Mouse (Mus musculus) thymus, adult 2 months (tissue): ENCODE measurements around the gene Chd3. TPM values are rescaled to one million over a fixed set of nuclear protein-coding genes. Genes with fewer than 3 reads are reported as not detected.
A peak's percentile ranks its signal among the peaks of the same experiment; 100 is the strongest.

Source experiments
- DNase-seq: peaks from one replicate; pipeline ENCODE4 v3.0.0; 2021
- H3K27ac ChIP-seq: fragments of 200-500 bp; 2 replicates; pipeline ENCODE4 v1.5.1; 2012; ENCODE audit warnings: low read length, control low read depth; ENCODE audit not compliant: control insufficient read depth, insufficient read depth
- H3K27me3 ChIP-seq: fragments of 200-500 bp; 2 replicates; pipeline ENCODE4 v1.6.1; 2012; ENCODE audit warnings: mild to moderate bottlenecking, low read length, moderate library complexity, mixed read lengths; ENCODE audit not compliant: control insufficient read depth, insufficient read depth
- H3K36me3 ChIP-seq: fragments of 200-500 bp; 2 replicates; pipeline ENCODE4 v1.6.1; 2012; ENCODE audit warnings: mild to moderate bottlenecking, low read length, moderate library complexity; ENCODE audit not compliant: control insufficient read depth, insufficient read depth
- H3K4me1 ChIP-seq: fragments of 200-500 bp; replicated peaks from 2 replicates; pipeline ENCODE4 v1.6.1; 2012; ENCODE audit warnings: low read length; ENCODE audit not compliant: control insufficient read depth, insufficient read depth
- H3K4me3 ChIP-seq: fragments of 200-500 bp; 2 replicates; pipeline ENCODE4 v1.5.1; 2012; ENCODE audit warnings: mild to moderate bottlenecking, low read length, control low read depth, moderate library complexity; ENCODE audit not compliant: control insufficient read depth, insufficient read depth
- CTCF ChIP-seq: fragments of 200-500 bp; IDR thresholded peaks from 2 replicates; pipeline ENCODE4 v1.5.1; 2012; ENCODE audit warnings: mild to moderate bottlenecking, control low read depth, low read length, moderate library complexity, borderline replicate concordance; ENCODE audit not compliant: control insufficient read depth, poor library complexity, insufficient read depth; ENCODE audit errors: extremely low read depth
- POLR2A ChIP-seq: fragments of 200-500 bp; IDR thresholded peaks from 2 replicates; pipeline ENCODE4 v1.6.1; 2012; ENCODE audit warnings: mild to moderate bottlenecking, low read length, control low read depth, moderate library complexity; ENCODE audit not compliant: control insufficient read depth, poor library complexity, insufficient read depth; ENCODE audit errors: extremely low read depth
- WGBS: fragments of 180-500 bp; shearing (Covaris S2); methylation state at CpG from one replicate; pipeline ENCODE4 v1.1.7; 2018; 5-methylcytosine and 5-hydroxymethylcytosine counted together
- polyA plus RNA-seq: library from polyadenylated mRNA; depleted of rRNA; stranded (reverse); fragments of >200 nt; gene quantifications from 2 replicates; pipeline ENCODE4 v1.2.3, GENCODE M21; 2012

Gene Chd3
- polyA plus RNA-seq, 1 experiment = 280 TPM

GRCm38 (mm10) chr11:69406282-69406681, 37.1 kb upstream of the Chd3 start:
- TF ChIP-seq POLR2A (no peak), CTCF (no peak)
- Histone ChIP-seq H3K27ac (no peak overlapping the region), H3K4me3 (no peak overlapping the region), H3K27me3 (no peaks in the 10 kb centered on the region), H3K4me1 (peaks cover 16% of the 10 kb centered on the region), H3K36me3 (peaks cover 55% of the 10 kb centered on the region)
- 98% methylated on average over 19 of the region's 19 CpGs for WGBS
- no peak for DNase-seq

DNA sequence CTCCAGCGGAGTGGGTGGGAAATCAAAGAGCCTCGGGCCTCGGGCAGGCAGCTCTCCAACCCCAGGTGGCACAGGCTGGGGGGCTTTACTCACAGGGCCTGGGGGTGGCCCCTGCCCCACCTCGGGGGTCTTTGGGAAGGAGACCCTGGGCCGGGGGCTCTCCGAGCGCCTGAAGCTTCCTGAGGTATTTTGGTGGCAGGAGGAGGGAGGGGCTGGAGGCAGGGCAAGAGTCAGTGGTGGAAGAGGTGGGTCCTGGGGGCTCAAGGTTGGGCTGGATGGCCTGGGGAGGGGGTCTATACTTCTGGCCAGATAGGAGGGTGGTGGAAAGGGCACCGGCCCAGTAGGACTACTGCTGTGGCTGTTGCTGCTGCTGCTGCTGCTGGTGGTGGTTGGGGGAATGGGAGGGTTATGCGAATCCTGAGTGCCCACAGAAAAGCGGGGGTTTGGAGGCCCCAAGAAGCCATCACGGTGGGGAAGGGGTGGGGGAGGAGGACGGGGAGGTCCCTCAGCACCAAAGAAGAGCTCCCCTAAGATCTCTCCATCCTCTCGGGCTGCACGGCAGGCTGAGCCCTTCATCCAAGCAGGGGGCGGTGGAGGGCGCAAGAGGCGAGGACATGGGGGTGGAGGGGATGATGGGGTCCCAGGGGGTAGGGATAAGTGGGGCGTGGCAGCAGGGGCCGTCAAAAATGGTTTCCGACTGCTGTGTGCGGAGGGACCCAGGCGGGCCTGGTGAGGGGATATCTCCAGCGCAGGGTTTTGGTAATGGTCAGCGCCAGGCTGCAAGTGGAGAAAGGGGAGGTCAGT, 36.4 kb upstream of the Chd3 start:
- peaks cover 59% of the 10 kb centered on the region for H3K36me3 ChIP-seq
- no peaks in the 10 kb centered on the region for H3K27me3 ChIP-seq
- WGBS = 95% methylated on average over 24 of the region's 24 CpGs
- H3K4me3 ChIP-seq = no peak overlapping the region
- no peak overlapping the region for H3K27ac ChIP-seq
- no peak for DNase-seq
- no peak for TF ChIP-seq POLR2A
- no peak for TF ChIP-seq CTCF
- peaks cover 16% of the 10 kb centered on the region for H3K4me1 ChIP-seq

DNA sequence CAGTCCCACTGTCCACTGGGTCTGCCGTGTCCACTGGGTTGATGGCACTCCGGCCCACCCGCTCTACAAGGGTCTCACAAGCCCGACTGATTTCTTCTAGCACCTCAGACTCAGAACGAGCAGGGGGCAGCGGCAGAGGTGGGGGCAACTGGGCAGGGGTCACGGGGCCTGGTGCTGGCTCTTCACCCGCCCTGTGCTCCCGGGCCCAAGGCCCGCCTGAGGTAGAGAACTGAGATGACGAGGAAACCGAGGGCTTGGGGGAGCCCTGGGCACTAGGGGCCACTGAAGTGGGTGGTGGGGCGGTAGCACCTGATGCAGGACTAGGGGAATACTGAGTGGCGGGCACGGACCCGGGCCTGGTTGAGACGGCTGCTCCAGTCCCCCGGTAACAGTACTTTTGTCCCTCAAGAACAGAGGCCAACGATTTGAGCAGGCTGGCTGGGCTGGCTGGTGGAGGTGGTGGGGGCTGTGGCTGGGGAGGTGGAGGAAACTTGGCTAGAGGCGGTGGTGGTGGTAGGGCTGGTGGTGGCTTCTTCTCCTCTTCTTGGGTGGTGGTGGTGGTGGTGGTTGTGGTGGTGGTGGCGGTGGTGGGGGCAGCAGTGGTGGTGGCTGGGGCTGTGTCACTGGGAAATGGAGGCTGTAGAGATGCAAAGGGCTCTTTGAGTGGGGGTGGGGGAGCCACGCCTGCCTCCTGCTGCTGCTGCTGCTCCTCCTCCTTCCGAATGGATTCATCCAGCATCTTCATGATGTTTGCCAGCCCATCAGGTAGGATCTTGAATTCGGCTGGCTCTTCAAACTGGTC, 35.6 kb upstream of the Chd3 start:
- no peak for TF ChIP-seq CTCF
- TF ChIP-seq POLR2A = no peak
- no peak for DNase-seq

DNA sequence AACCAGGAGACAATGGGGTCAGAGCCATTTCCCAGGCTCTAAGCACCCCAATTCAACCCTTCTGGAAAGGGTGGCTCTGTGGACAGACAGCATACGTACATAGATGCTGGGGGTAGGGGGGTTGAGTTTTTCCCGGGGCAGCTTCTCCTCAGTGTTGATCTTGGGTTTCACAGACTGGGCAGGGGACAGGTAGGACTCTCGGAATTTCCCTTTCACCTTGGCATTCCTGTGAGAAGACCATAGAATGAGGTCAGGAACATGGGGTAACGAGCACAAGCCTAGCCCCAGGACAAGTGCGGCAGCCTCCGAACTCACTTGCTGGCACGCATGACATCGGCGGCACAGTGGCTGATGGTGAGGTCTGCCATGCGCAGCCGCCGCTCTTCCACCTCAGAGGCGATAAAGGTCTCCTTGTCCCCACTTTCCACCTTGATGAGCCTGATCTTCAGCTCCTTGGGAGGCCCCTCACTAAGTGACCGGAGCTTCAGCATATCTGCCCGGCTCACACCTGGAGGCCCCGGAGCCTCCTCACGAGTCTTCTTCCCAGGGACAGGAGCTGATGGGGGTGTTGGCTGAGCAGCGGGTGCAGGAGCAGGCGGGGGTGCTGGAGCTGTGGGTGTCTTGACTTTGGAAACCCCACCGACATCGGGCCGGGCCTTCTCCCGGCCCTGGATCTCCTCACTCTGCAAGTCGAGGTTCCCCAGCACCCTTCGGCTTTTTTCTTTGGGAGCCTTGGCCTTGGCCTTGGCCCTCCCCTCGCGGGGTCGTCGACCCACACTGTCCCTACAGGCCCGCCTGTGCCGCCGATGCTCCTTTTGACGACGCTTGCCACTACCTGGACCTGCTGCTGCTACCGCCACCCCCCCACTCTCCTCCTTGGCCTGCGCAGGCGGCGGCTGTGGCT, 34.7 kb upstream of the Chd3 start:
- Histone ChIP-seq H3K4me3 (no peak overlapping the region), H3K27me3 (no peaks in the 10 kb centered on the region), H3K4me1 (peaks cover 16% of the 10 kb centered on the region), H3K27ac (no peak overlapping the region), H3K36me3 (peaks cover 73% of the 10 kb centered on the region)
- no peak for DNase-seq
- TF ChIP-seq POLR2A (no peak), CTCF (no peak)
- WGBS = 96% methylated on average over 38 of the region's 38 CpGs

More for the DNA sequence above, 35.6 kb upstream of the Chd3 start:
- Histone ChIP-seq H3K27me3 (no peaks in the 10 kb centered on the region), H3K36me3 (peaks cover 67% of the 10 kb centered on the region), H3K4me3 (no peak overlapping the region), H3K4me1 (peaks cover 16% of the 10 kb centered on the region), H3K27ac (no peak overlapping the region)
- WGBS = 95% methylated on average over 24 of the region's 24 CpGs

DNA sequence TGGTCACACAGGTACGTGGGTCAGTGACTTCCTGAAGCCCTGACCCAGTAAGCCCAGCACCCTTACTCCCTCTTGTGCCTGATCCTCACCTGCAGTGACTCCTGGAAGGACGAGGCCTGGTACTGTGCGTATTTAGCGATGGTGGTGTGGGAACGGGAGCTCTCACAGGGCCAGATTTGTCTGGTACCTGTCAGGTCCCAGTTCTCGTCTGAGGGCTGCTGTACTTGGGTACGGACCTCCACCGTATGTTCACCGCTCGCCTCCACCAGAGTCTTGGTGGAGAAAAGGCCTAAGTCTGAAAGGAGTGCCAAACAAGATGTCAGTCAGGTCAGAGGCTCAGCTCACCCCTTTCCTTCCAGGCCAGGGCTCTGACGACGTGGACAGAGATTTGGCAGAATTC, 32.8 kb upstream of the Chd3 start:
- no peak overlapping the region for H3K27ac ChIP-seq
- no peaks in the 10 kb centered on the region for H3K27me3 ChIP-seq
- 95% methylated on average over 12 of the region's 12 CpGs for WGBS
- peaks cover 64% of the 10 kb centered on the region for H3K36me3 ChIP-seq
- no peak overlapping the region for H3K4me3 ChIP-seq
- TF ChIP-seq POLR2A = no peak
- TF ChIP-seq CTCF = no peak
- DNase-seq = no peak
- peaks cover 6% of the 10 kb centered on the region for H3K4me1 ChIP-seq

DNA sequence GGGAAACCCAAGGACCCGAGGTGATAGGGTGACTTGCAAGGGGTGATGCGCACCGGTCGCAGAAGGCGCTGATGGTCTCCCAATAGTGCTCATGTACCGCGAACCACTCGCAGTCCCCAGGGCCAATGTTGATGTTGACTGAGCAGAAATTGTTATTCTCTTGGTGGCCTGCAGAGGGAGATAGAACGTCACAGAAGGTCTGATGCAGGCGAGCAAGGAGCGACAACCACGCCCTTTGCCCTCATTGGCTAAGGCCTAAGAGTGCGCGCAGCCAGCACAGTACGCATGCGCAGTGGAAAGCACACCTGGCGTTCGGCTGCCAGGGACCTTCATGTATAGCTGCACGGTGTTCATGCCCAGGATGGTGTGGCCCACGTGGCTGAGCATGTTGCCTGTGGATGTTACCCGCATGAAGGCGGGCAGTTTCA, 32.0 kb upstream of the Chd3 start:
- TF ChIP-seq POLR2A (peak; percentile 48), CTCF (peak; percentile 75; the same call in 1 of the 2 replicates)
- Histone ChIP-seq H3K4me1 (peaks cover 12% of the 10 kb centered on the region), H3K27me3 (no peaks in the 10 kb centered on the region), H3K36me3 (peaks cover 56% of the 10 kb centered on the region), H3K27ac (no peak overlapping the region), H3K4me3 (no peak overlapping the region)
- WGBS = 31% methylated on average over 22 of the region's 22 CpGs
- peak; percentile 89 for DNase-seq
